In genomic region chrX:109095245-109096242, GRCm38 (mm10) we compare ENCODE assay signal across 7 mouse cellular contexts. TPM values are rescaled to one million over a fixed set of nuclear protein-coding genes. Genes with fewer than 3 reads are reported as not detected.
A peak's percentile ranks its signal among the peaks of the same experiment; 100 is the strongest.
DNase-seq lines count a peak whose midpoint lies in the region; ATAC-seq and TF ChIP-seq lines count a peak whose summit lies in the region.

Sh3bgrl (plus strand) TSS chrX:109095365.

- H3K9ac ChIP-seq in intestine, embryonic 15.5 days = peak within 1 kb of the TSS; percentile 26; the same call in 1 of the 2 replicates
- peak within 1 kb of the TSS; percentile 74 for H3K9ac ChIP-seq in midbrain, embryonic 11.5 days (ENCODE audit: low read length)

- peak within 1 kb of the TSS; percentile 48 for H3K4me2 ChIP-seq in intestine, embryonic 15.5 days (replicated peaks)
- H3K4me2 ChIP-seq in midbrain, embryonic 11.5 days = peak within 1 kb of the TSS; percentile 40

- no peaks in the 10 kb centered on the region for H3K9me3 ChIP-seq in intestine, embryonic 15.5 days
- no peaks in the 10 kb centered on the region for H3K9me3 ChIP-seq in midbrain, embryonic 11.5 days (ENCODE audit: control insufficient read depth, low read length)

- peak; percentile 99 for ATAC-seq in intestine, embryonic 15.5 days
- peak; percentile 99 for ATAC-seq in midbrain, embryonic 11.5 days (ENCODE audit: low FRiP score)

- DNase-seq in adrenal gland, adult 8-10 months = peak; percentile 70
- peak; percentile 64 for DNase-seq in embryo, embryonic 11.5 days (ENCODE audit: low read depth, low spot score)
- DNase-seq in gastrocnemius, postnatal 36 days = peak; percentile 53 to 63
- peak; percentile 62 for DNase-seq in left cerebral cortex, postnatal 4 days
- DNase-seq in midbrain, embryonic 11.5 days (ENCODE audit: low spot score, missing footprints) = peak; percentile 95

- peak within 1 kb of the TSS; percentile 82 for H3K27ac ChIP-seq in intestine, embryonic 15.5 days
- H3K27ac ChIP-seq in midbrain, embryonic 11.5 days (ENCODE audit: low read depth, low read length) = peak within 1 kb of the TSS; percentile 89
- peak within 1 kb of the TSS; percentile 82 for H3K27ac ChIP-seq in small intestine, adult 2 months (ENCODE audit: insufficient read depth, low read depth, low read length)

- no peaks in the 10 kb centered on the region for H3K36me3 ChIP-seq in intestine, embryonic 15.5 days
- no peaks in the 10 kb centered on the region for H3K36me3 ChIP-seq in midbrain, embryonic 11.5 days (ENCODE audit: control insufficient read depth, insufficient read depth, low read length)
- no peaks in the 10 kb centered on the region for H3K36me3 ChIP-seq in small intestine, adult 2 months (ENCODE audit: control insufficient read depth, insufficient read depth, low read length)

- no peak for TF ChIP-seq CTCF in small intestine, adult 2 months (IDR thresholded peaks at IDR 0.05; ENCODE audit: extremely low read depth, insufficient read length, insufficient replicate concordance, low read depth, low read length)

- H3K4me3 ChIP-seq in intestine, embryonic 15.5 days (replicated peaks) = peak within 1 kb of the TSS; percentile 45
- peak within 1 kb of the TSS; percentile 43 for H3K4me3 ChIP-seq in midbrain, embryonic 11.5 days (ENCODE audit: low read depth, low read length)
- H3K4me3 ChIP-seq in small intestine, adult 2 months (ENCODE audit: low read depth, low read length) = peak within 1 kb of the TSS; percentile 88

- H3K4me1 ChIP-seq in intestine, embryonic 15.5 days (replicated peaks) = no peaks in the 10 kb centered on the region
- H3K4me1 ChIP-seq in midbrain, embryonic 11.5 days (ENCODE audit: control insufficient read depth, insufficient read depth, low read length) = no peaks in the 10 kb centered on the region
- no peaks in the 10 kb centered on the region for H3K4me1 ChIP-seq in small intestine, adult 2 months (ENCODE audit: control insufficient read depth, insufficient read depth, insufficient read length, low read length)

- 15% methylated on average over 26 of the region's 26 CpGs for WGBS in intestine, embryonic 15.5 days
- WGBS in midbrain, embryonic 11.5 days = 9% methylated on average over 26 of the region's 26 CpGs
- 9% methylated on average over 26 of the region's 26 CpGs for WGBS in small intestine, adult 2 months

- peak; percentile 47; the same call in 1 of the 2 replicates for TF ChIP-seq POLR2A in small intestine, adult 2 months (IDR thresholded peaks at IDR 0.05; ENCODE audit: low read depth, low read length)

- H3K27me3 ChIP-seq in intestine, embryonic 15.5 days (replicated peaks) = no peaks in the 10 kb centered on the region
- no peaks in the 10 kb centered on the region for H3K27me3 ChIP-seq in midbrain, embryonic 11.5 days (ENCODE audit: control insufficient read depth, insufficient read depth, low read length)
- no peaks in the 10 kb centered on the region for H3K27me3 ChIP-seq in small intestine, adult 2 months (ENCODE audit: control insufficient read depth, insufficient read depth, low read length)

- intact Hi-C loops in gastrocnemius, postnatal 36 days (cut with DNase I) = no loop called here
- intact Hi-C loops in left cerebral cortex, postnatal 4 days (cut with DNase I) = no loop called here

RNA-seq across cellular contexts. Expression of gene Sh3bgrl, which starts in this region (rescaled TPM):
- total RNA-seq in adrenal gland, adult 8-10 months (2022) = 100 to 1,000 TPM in 3 of 4 experiments, 10 to 100 TPM in 1; 84.8 to 157 (median 120) TPM
- 10 to 100 TPM; 10.5 to 11.8 TPM for total RNA-seq in gastrocnemius, postnatal 36 days (2021)
- 95.1 and 105 TPM in 2 replicates for polyA plus RNA-seq in intestine, embryonic 15.5 days (2015; fragmentation: Nextera tagmentation; extraction: Ambion mirVana)
- 100 to 1,000 TPM; 141 to 142 TPM for total RNA-seq in left cerebral cortex, postnatal 4 days (2021)
- polyA plus RNA-seq in midbrain, embryonic 11.5 days (2014; fragmentation: Nextera tagmentation; extraction: Ambion mirVana) = 185 and 229 TPM in 2 replicates
- 0.52 and 1.7 TPM in 2 replicates for polyA plus RNA-seq in small intestine, adult 2 months (2012; rRNA removed)

Comparison
In these comparisons a context has a peak if more than half of its experiments do, and no peak if none do; other contexts are left out.
1. Peak in every context shown above with its lines: DNase-seq, ATAC-seq, H3K4me3 ChIP-seq and H3K27ac ChIP-seq.
2. RNA of gene Sh3bgrl (total RNA-seq): 141 to 142 TPM in left cerebral cortex, postnatal 4 days and 84.8 to 157 TPM in adrenal gland, adult 8-10 months; 10.5 to 11.8 TPM in gastrocnemius, postnatal 36 days; every median in the first group is over 4 times any median in the second.
3. RNA of gene Sh3bgrl (polyA plus RNA-seq): 185 to 229 TPM in midbrain, embryonic 11.5 days and 95.1 to 105 TPM in intestine, embryonic 15.5 days; 0.52 to 1.7 TPM in small intestine, adult 2 months; every median in the first group is over 10 times any median in the second.